Mouse (Mus musculus): ENCODE measurements around the gene Gpd1l.

DNA sequence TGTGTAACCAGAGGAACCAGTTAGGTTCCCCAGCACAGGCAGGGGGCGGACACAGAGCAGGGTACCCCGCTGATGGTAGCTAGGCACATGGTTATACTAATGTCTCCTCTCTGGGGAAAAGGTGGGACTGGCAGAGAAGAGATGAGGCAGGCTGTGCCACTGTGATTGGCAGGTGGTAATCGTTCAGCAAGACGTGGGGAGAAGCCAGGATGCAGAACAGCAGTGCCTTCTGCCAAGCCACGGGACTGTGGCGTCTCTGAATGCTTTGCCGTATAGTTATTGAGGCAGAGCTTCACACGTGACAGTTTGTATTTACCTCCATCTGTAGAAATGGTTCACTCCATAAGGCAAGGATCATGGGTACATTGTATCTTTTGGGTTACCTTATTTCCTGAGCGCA lies 79.1 kb downstream of the Gpd1l start:
- TF ChIP-seq EP300 (IDR thresholded peaks at IDR 0.05) (no peak), CTCF (IDR thresholded peaks at IDR 0.05) (no peak)
